Mouse (Mus musculus) cerebral cortex, adult 2 months (tissue): Measurements from ENCODE around the gene Tmem40.

Experiments
- WGBS: fragments of 180-500 bp; shearing (Covaris S2); methylation state at CpG from one replicate; pipeline ENCODE4 v1.1.7; 2018; 5-methylcytosine and 5-hydroxymethylcytosine counted together

Gene Tmem40

GRCm38 (mm10) chr6:115770059-115770670 is 8.0 kb upstream of the Tmem40 start:
- 88% methylated on average over 20 of the region's 20 CpGs for WGBS

- 91% methylated on average over 4 of the region's 4 CpGs for whole genome bisulfite sequencing
Measured at GRCm38 (mm10) chr6:115768207-115768606, 6.0 kb upstream of the Tmem40 start.

- WGBS, result 71% methylated on average over 9 of the region's 9 CpGs
Measured at GRCm38 (mm10) chr6:115767357-115767756, 5.1 kb upstream of the Tmem40 start.

GRCm38 (mm10) chr6:115764179-115764578 is 2.0 kb upstream of the Tmem40 start:
- 50% methylated on average over 7 of the region's 7 CpGs for WGBS

GRCm38 (mm10) chr6:115760982-115761381 is 1.2 kb downstream of the Tmem40 start:
- WGBS, result 48% methylated on average over 4 of the region's 4 CpGs

- 88% methylated on average over 4 of the region's 4 CpGs for WGBS
Measured at GRCm38 (mm10) chr6:115760137-115760536, 2.1 kb downstream of the Tmem40 start.

- 64% methylated on average over 5 of the region's 5 CpGs for WGBS
Measured at GRCm38 (mm10) chr6:115759461-115759860, 2.7 kb downstream of the Tmem40 start.

- WGBS, result 65% methylated on average over 9 of the region's 9 CpGs
Measured at GRCm38 (mm10) chr6:115758981-115759435, 3.2 kb downstream of the Tmem40 start.

GRCm38 (mm10) chr6:115755536-115755935 is 6.7 kb downstream of the Tmem40 start:
- WGBS, result 87% methylated on average over 7 of the region's 7 CpGs

GRCm38 (mm10) chr6:115746326-115746725 is 15.9 kb downstream of the Tmem40 start:
- 73% methylated on average over 1 of the region's 1 CpGs for WGBS

- 6% methylated on average over 1 of the region's 1 CpGs for WGBS
Measured at GRCm38 (mm10) chr6:115743569-115743968, 18.6 kb downstream of the Tmem40 start.

GRCm38 (mm10) chr6:115739056-115739455 is 23.2 kb downstream of the Tmem40 start:
- 93% methylated on average over 5 of the region's 5 CpGs for WGBS

- WGBS, result 64% methylated on average over 4 of the region's 4 CpGs
Measured at GRCm38 (mm10) chr6:115734909-115735308, 27.3 kb downstream of the Tmem40 start.

GRCm38 (mm10) chr6:115732341-115732928 is 29.8 kb downstream of the Tmem40 start:
- WGBS, result 76% methylated on average over 22 of the region's 22 CpGs

- 72% methylated on average over 20 of the region's 20 CpGs for WGBS
Measured at GRCm38 (mm10) chr6:115730560-115731342, 31.5 kb downstream of the Tmem40 start.

- WGBS, result 67% methylated on average over 2 of the region's 2 CpGs
Measured at GRCm38 (mm10) chr6:115727570-115727969, 34.6 kb downstream of the Tmem40 start.

- WGBS, result 95% methylated on average over 1 of the region's 1 CpGs
Measured at GRCm38 (mm10) chr6:115727108-115727507, 35.1 kb downstream of the Tmem40 start.

GRCm38 (mm10) chr6:115722246-115722645 is 40.0 kb downstream of the Tmem40 start:
- WGBS, result 79% methylated on average over 5 of the region's 5 CpGs

- WGBS, result 17% methylated on average over 15 of the region's 15 CpGs
Measured at GRCm38 (mm10) chr6:115717715-115718558, 44.3 kb downstream of the Tmem40 start.

- 42% methylated on average over 8 of the region's 8 CpGs for WGBS
Measured at GRCm38 (mm10) chr6:115717101-115717652, 45.0 kb downstream of the Tmem40 start.

- 78% methylated on average over 3 of the region's 3 CpGs for whole genome bisulfite sequencing
Measured at GRCm38 (mm10) chr6:115711261-115711660, 50.9 kb downstream of the Tmem40 start.
